Mouse (Mus musculus) limb, embryonic 14.5 days (tissue): ENCODE measurements around the gene Tmem33. TPM values are rescaled to one million over a fixed set of nuclear protein-coding genes. Genes with fewer than 3 reads are reported as not detected.

Experiments
- ATAC-seq: fragments of 200-750 bp; cut with Nextera tagmentation; 2 replicates; pipeline ENCODE4 v1.8.0; 2017; ENCODE audit warnings: low read depth, moderate number of reproducible peaks, moderate TSS enrichment; ENCODE audit not compliant: low FRiP score
- DNase-seq: peaks from one replicate; pipeline ENCODE4 v3.0.0-alpha.2; 2015; ENCODE audit warnings: low spot score
- H3K27ac ChIP-seq: fragments of 300-500 bp; sonication (generic); replicated peaks from 2 replicates; pipeline ENCODE4 v1.5.1; 2014; ENCODE audit warnings: low read depth, mild to moderate bottlenecking, low read length, moderate library complexity, mixed read lengths
- H3K27me3 ChIP-seq: fragments of 300-500 bp; sonication (generic); 2 replicates; pipeline ENCODE4 v1.6.1; 2014; ENCODE audit warnings: low read length, mixed read lengths; ENCODE audit not compliant: control insufficient read depth, insufficient read depth
- H3K36me3 ChIP-seq: fragments of 300-500 bp; sonication (generic); 2 replicates; pipeline ENCODE4 v1.6.1; 2014; ENCODE audit warnings: mild to moderate bottlenecking, low read length, moderate library complexity, mixed read lengths; ENCODE audit not compliant: control insufficient read depth, insufficient read depth
- H3K4me1 ChIP-seq: fragments of 300-500 bp; sonication (generic); 2 replicates; pipeline ENCODE4 v1.6.1; 2014; ENCODE audit warnings: antibody characterized with exemption, low read length, mixed read lengths; ENCODE audit not compliant: control insufficient read depth, insufficient read depth
- H3K4me2 ChIP-seq: fragments of 300-500 bp; sonication (generic); replicated peaks from 2 replicates; pipeline ENCODE4 v1.6.1; 2014; ENCODE audit warnings: low read depth, mild to moderate bottlenecking, low read length, moderate library complexity; ENCODE audit not compliant: severe bottlenecking
- H3K4me3 ChIP-seq: fragments of 300-500 bp; sonication (generic); replicated peaks from 2 replicates; pipeline ENCODE4 v1.5.1; 2014; ENCODE audit warnings: low read length
- H3K9ac ChIP-seq: fragments of 300-500 bp; sonication (generic); 2 replicates; pipeline ENCODE4 v1.6.1; 2014; ENCODE audit warnings: mild to moderate bottlenecking, low read depth, low read length, moderate library complexity; ENCODE audit not compliant: severe bottlenecking
- H3K9me3 ChIP-seq: fragments of 300-500 bp; sonication (generic); 2 replicates; pipeline ENCODE4 v1.6.1; 2016; ENCODE audit warnings: low read length; ENCODE audit not compliant: control insufficient read depth
- POLR2A ChIP-seq: fragments of 200-500 bp; IDR thresholded peaks from 2 replicates; pipeline ENCODE4 v1.8.0; 2012; ENCODE audit warnings: inconsistent platforms, mild to moderate bottlenecking, moderate library complexity, borderline replicate concordance; ENCODE audit not compliant: insufficient read depth, insufficient read length; ENCODE audit errors: extremely low read depth
- WGBS: fragments of 180-500 bp; shearing (Covaris S2); extraction: QIAGEN DNeasy Blood & Tissue Kit; methylation state at CpG from one replicate; pipeline ENCODE4 v1.1.7; 2014; 5-methylcytosine and 5-hydroxymethylcytosine counted together
- polyA plus RNA-seq, 2 experiments: library from polyadenylated mRNA; depleted of rRNA in 1 of 2; stranded (reverse) in 1 of 2; unstranded in 1 of 2; fragments of >200 nt; fragmentation: Nextera tagmentation in 1 of 2; extraction: Ambion mirVana in 1 of 2; gene quantifications; 2 replicates each; pipeline versions ENCODE4 v1.2.1 to v1.2.3; 2012 to 2014

Gene Tmem33
- polyA plus RNA-seq, 2 experiments, result 55.4 to 77.5 TPM

- no peak for DNase-seq
Observed at GRCm38 (mm10) chr5:67236601-67237000, 23.8 kb upstream of the Tmem33 start.

GRCm38 (mm10) chr5:67238303-67238702 is 22.1 kb upstream of the Tmem33 start:
- ATAC-seq, result no peak
- Histone ChIP-seq H3K27ac (no peak overlapping the region), H3K27me3 (peaks cover 22% of the 10 kb centered on the region), H3K9ac (no peak overlapping the region), H3K4me2 (no peak overlapping the region), H3K4me3 (no peak overlapping the region), H3K4me1 (no peaks in the 10 kb centered on the region), H3K36me3 (no peaks in the 10 kb centered on the region), H3K9me3 (no peaks in the 10 kb centered on the region)
- WGBS, result 4% methylated on average over 1 of the region's 1 CpGs
- no peak for TF ChIP-seq POLR2A
- no peak for DNase-seq

More at GRCm38 (mm10) chr5:67236601-67237000, 23.8 kb upstream of the Tmem33 start:
- no peak for ATAC-seq
- no peak overlapping the region for H3K27ac ChIP-seq
- H3K4me3 ChIP-seq, result no peak overlapping the region
- no peak overlapping the region for H3K4me2 ChIP-seq
- no peak overlapping the region for H3K9ac ChIP-seq
- H3K9me3 ChIP-seq, result no peaks in the 10 kb centered on the region
- H3K4me1 ChIP-seq, result no peaks in the 10 kb centered on the region
- H3K36me3 ChIP-seq, result no peaks in the 10 kb centered on the region
- H3K27me3 ChIP-seq, result peaks cover 40% of the 10 kb centered on the region
- 89% methylated on average over 3 of the region's 3 CpGs for WGBS
- no peak for TF ChIP-seq POLR2A

GRCm38 (mm10) chr5:67241713-67242112 is 18.7 kb upstream of the Tmem33 start:
- Histone ChIP-seq H3K4me1 (no peaks in the 10 kb centered on the region), H3K9ac (no peak overlapping the region), H3K27me3 (no peaks in the 10 kb centered on the region), H3K9me3 (no peaks in the 10 kb centered on the region), H3K4me2 (no peak overlapping the region), H3K36me3 (no peaks in the 10 kb centered on the region), H3K4me3 (no peak overlapping the region), H3K27ac (no peak overlapping the region)
- no peak for TF ChIP-seq POLR2A
- no peak for ATAC-seq
- 77% methylated on average over 6 of the region's 6 CpGs for WGBS
- no peak for DNase-seq

GRCm38 (mm10) chr5:67243231-67243630 is 17.1 kb upstream of the Tmem33 start:
- 86% methylated on average over 5 of the region's 5 CpGs for WGBS

GRCm38 (mm10) chr5:67252261-67252660 is 8.1 kb upstream of the Tmem33 start:
- no peak for ATAC-seq
- 72% methylated on average over 4 of the region's 4 CpGs for WGBS
- H3K4me1 ChIP-seq, result no peaks in the 10 kb centered on the region
- H3K9me3 ChIP-seq, result no peaks in the 10 kb centered on the region
- no peaks in the 10 kb centered on the region for H3K36me3 ChIP-seq
- TF ChIP-seq POLR2A, result no peak
- no peak for DNase-seq
- H3K27ac ChIP-seq, result no peak overlapping the region
- no peak overlapping the region for H3K9ac ChIP-seq
- no peak overlapping the region for H3K4me3 ChIP-seq
- H3K4me2 ChIP-seq, result no peak overlapping the region
- H3K27me3 ChIP-seq, result no peaks in the 10 kb centered on the region

More at GRCm38 (mm10) chr5:67243231-67243630, 17.1 kb upstream of the Tmem33 start:
- DNase-seq (no peak), ATAC-seq (no peak)
- Histone ChIP-seq H3K4me1 (no peaks in the 10 kb centered on the region), H3K36me3 (no peaks in the 10 kb centered on the region), H3K4me2 (no peak overlapping the region), H3K27ac (no peak overlapping the region), H3K9ac (no peak overlapping the region), H3K4me3 (no peak overlapping the region), H3K9me3 (no peaks in the 10 kb centered on the region), H3K27me3 (no peaks in the 10 kb centered on the region)
- no peak for TF ChIP-seq POLR2A

- 47% methylated on average over 8 of the region's 8 CpGs for WGBS
Observed at GRCm38 (mm10) chr5:67255664-67256063, 4.7 kb upstream of the Tmem33 start.

More at GRCm38 (mm10) chr5:67255664-67256063, 4.7 kb upstream of the Tmem33 start:
- Histone ChIP-seq H3K4me3 (no peak overlapping the region), H3K36me3 (no peaks in the 10 kb centered on the region), H3K9me3 (no peaks in the 10 kb centered on the region), H3K9ac (no peak overlapping the region), H3K4me2 (no peak overlapping the region), H3K4me1 (no peaks in the 10 kb centered on the region), H3K27me3 (no peaks in the 10 kb centered on the region), H3K27ac (no peak overlapping the region)
- no peak for TF ChIP-seq POLR2A
- DNase-seq (no peak), ATAC-seq (no peak)
